Mouse (Mus musculus) ES-Bruce4 (cell line): ENCODE measurements around the gene Vangl1. TPM values are rescaled to one million over a fixed set of nuclear protein-coding genes. Genes with fewer than 3 reads are reported as not detected.
A peak's percentile ranks its signal among the peaks of the same experiment; 100 is the strongest.

ENCODE experiments used
- H3K27ac ChIP-seq: 2 replicates; pipeline ENCODE4 v1.5.1; 2012; ENCODE audit warnings: low read length, inconsistent platforms; ENCODE audit not compliant: insufficient read depth
- H3K27me3 ChIP-seq: 2 replicates; pipeline ENCODE4 v1.6.1; 2012; ENCODE audit warnings: mild to moderate bottlenecking, low read length, inconsistent platforms; ENCODE audit not compliant: control insufficient read depth, poor library complexity, insufficient read depth, severe bottlenecking
- H3K36me3 ChIP-seq: 2 replicates; pipeline ENCODE4 v1.6.1; 2012; ENCODE audit warnings: inconsistent platforms, mild to moderate bottlenecking, low read length, moderate library complexity; ENCODE audit not compliant: control insufficient read depth, poor library complexity, insufficient read depth, severe bottlenecking
- H3K4me1 ChIP-seq: one replicate; pipeline ENCODE4 v1.8.1; 2011; ENCODE audit warnings: low read length; ENCODE audit not compliant: control insufficient read depth, insufficient read depth
- H3K4me3 ChIP-seq: 2 replicates; pipeline ENCODE4 v1.5.1; 2011; ENCODE audit warnings: low read depth, mild to moderate bottlenecking, low read length
- H3K9ac ChIP-seq: 2 replicates; pipeline ENCODE4 v1.6.1; 2012; ENCODE audit warnings: low read depth, mild to moderate bottlenecking, inconsistent platforms; ENCODE audit not compliant: poor library complexity, severe bottlenecking
- H3K9me3 ChIP-seq: replicated peaks from 2 replicates; pipeline ENCODE4 v1.6.1; 2012; ENCODE audit warnings: mild to moderate bottlenecking, low read length, inconsistent platforms; ENCODE audit not compliant: control insufficient read depth, poor library complexity, insufficient read depth, severe bottlenecking
- CTCF ChIP-seq: IDR thresholded peaks from one replicate; pipeline ENCODE4 v1.8.1; 2011; ENCODE audit warnings: low read depth, low read length
- EP300 ChIP-seq: IDR thresholded peaks from 2 replicates; pipeline ENCODE4 v1.6.1; 2011; ENCODE audit warnings: low read depth, low read length; ENCODE audit not compliant: insufficient read depth
- POLR2A ChIP-seq: IDR thresholded peaks from one replicate; pipeline ENCODE4 v1.8.1; 2011; ENCODE audit warnings: low read length; ENCODE audit not compliant: insufficient read depth
- polyA plus RNA-seq: library from polyadenylated mRNA; stranded (reverse); fragments of >200 nt; gene quantifications from 2 replicates; pipeline ENCODE4 v1.2.4, GENCODE M21; 2011; ENCODE audit warnings: low read depth; ENCODE audit not compliant: missing spikeins, insufficient read depth, insufficient read length

Gene Vangl1
- polyA plus RNA-seq, 1 experiment = 85.8 TPM

DNA sequence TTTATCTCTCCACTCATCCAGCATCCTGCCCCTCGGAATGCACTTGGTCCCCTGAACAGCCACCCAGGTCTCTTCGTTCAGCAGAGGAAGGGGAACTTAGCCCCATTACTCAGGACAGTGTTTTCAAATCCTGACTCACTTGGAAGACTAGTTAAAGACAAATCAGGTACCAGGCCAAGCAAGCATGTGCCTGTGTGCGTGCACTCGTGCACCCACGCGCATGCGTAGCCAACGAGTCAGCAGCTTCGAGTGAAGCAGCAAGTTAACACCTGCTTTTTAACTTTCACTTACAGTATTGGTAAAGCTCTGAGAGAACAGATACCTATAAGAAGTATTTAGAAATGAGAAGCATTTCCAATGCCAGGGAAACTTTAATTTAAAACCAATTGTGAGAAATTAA is 8.3 kb downstream of the Vangl1 start:
- Histone ChIP-seq H3K27me3 (no peaks in the 10 kb centered on the region), H3K9ac (no peak overlapping the region), H3K4me1 (peaks cover 6% of the 10 kb centered on the region), H3K36me3 (peaks cover 10% of the 10 kb centered on the region), H3K4me3 (no peak overlapping the region), H3K27ac (no peak overlapping the region), H3K9me3 (peaks cover 13% of the 10 kb centered on the region)
- TF ChIP-seq POLR2A = no peak
- no peak for TF ChIP-seq EP300
- no peak for TF ChIP-seq CTCF

DNA sequence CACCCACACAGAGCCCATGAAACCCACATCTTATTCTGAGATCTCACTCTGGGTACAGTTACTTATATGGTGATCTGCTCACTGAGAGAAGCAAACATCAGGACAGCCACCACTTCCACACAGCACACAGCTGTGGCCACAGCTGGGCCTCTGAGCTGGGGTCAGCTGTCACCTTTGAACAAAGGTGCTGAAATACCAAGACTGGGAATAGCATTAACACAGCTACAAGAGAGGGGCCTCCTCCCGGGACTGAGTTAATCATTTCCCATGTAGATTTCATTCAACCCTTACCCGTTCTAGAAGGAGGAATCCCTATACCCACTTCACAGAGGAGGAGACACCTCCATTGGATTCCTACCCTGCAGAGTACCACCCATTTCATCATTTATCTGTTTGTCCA is 8.7 kb downstream of the Vangl1 start:
- TF ChIP-seq POLR2A (no peak), CTCF (no peak), EP300 (no peak)
- Histone ChIP-seq H3K4me1 (peaks cover 6% of the 10 kb centered on the region), H3K9me3 (peaks cover 15% of the 10 kb centered on the region), H3K9ac (no peak overlapping the region), H3K27me3 (no peaks in the 10 kb centered on the region), H3K4me3 (no peak overlapping the region), H3K36me3 (peaks cover 10% of the 10 kb centered on the region), H3K27ac (0 out of 2 replicates have a peak overlapping the region, but pooled peaks have one; percentile 11)

DNA sequence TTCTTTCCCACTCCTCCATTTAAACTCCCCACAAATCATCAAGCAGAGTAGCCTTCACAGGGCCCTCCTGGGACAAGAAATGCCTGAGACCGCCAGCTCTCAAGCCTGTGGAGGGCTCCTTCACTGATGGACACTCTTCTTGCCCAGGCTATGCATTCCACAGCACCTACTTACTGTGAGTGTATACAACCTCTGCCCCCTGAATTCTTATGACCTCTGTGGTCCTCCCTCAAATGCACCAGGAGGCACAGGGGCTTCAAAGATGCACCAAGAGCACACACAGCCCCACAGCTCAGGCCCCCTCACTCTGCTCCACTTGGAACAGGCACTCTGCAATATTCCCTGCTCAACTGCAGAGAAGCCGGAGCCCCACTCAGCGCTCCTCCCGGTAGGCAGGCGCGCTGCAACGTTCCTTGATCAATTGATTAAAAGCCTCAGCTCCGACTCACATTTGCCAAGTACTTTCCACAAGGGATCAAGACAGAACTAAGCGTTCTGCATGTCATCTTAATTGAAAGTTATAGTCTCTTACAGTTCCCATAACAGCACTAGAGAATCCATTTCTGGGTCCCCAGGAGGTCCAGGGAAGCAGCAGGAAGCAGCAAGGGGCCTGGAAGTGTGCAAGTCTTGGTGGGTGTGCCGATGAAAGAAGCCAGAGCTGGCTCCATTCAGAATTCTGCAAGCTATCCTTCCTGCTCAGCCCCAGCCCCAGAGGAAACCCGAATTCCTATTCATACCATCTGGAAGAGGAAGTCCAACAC is 10.0 kb downstream of the Vangl1 start:
- H3K4me3 ChIP-seq = peak overlapping the region; percentile 8
- H3K36me3 ChIP-seq = peaks cover 10% of the 10 kb centered on the region
- H3K27ac ChIP-seq = peak overlapping the region; percentile 74
- peak overlapping the region; percentile 17 for H3K9ac ChIP-seq
- no peak for TF ChIP-seq CTCF
- 0 out of 2 replicates have a peak, but pooled peaks have one; percentile 47 for TF ChIP-seq EP300
- H3K9me3 ChIP-seq = peaks cover 15% of the 10 kb centered on the region
- no peaks in the 10 kb centered on the region for H3K27me3 ChIP-seq
- no peaks in the 10 kb centered on the region for H3K4me1 ChIP-seq

DNA sequence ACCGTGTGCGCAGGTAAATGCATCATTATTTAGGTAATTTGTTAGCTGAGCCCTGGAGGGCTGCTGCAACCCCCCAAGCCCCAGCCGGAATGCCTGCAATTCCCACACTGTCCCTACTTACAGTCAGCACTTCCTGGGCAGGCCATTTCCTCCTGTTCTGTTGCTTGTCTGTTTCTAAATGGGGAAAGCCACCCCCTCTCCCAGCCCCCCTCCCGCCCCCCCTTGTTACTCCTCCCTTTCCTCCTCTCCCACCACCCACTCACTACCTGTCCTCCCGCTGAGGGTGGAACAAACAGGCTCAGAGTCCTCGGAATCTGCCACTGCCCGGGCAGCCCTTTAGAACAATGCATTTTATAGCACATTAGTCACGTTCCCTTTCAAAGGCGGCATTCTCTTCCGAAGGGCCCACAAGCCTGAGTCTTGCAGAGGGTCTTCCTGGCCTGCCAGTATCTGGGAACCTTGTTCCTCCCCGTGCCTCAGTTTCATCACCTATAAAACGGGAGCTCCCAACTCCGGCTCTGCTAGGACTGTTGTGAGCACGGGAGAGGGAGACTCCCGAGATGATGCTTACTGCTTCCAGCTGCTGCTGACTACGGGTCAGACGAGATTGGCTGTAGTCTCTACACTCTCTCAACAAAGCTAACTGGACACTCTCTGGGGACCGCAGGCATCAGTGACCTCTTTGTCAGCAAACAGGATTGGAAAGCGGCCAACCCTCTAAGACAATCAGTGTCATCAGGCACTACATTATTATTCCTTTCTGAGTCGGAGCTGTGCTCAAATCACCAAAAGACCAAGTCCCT is 10.8 kb downstream of the Vangl1 start:
- no peaks in the 10 kb centered on the region for H3K27me3 ChIP-seq
- TF ChIP-seq EP300 (peak; percentile 68; the same call in 1 of the 2 replicates), POLR2A (no peak), CTCF (no peak)
- no peaks in the 10 kb centered on the region for H3K4me1 ChIP-seq
- H3K4me3 ChIP-seq = peak overlapping the region; percentile 3
- peaks cover 10% of the 10 kb centered on the region for H3K36me3 ChIP-seq
- H3K9ac ChIP-seq = peak overlapping the region; percentile 17
- H3K9me3 ChIP-seq = peaks cover 15% of the 10 kb centered on the region
- peak overlapping the region; percentile 74 for H3K27ac ChIP-seq

DNA sequence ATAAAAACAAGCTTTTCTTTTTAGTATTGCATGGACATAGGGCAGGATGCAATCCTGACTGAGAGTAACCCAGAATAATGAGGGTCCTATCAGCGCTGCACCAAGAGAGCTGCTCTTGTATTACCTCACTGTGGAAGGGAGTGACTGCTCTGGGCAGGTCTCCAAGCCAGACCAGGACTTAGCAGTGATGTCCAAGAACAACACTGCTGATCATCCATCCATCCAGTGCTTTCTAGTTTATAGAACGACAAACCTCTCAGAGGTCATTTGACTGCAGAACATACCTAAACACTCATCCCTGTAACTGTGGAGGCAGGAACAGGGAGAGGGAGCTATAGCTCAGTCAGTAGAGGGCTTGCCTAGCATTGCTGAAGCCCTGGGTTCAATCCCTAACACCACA is 11.9 kb downstream of the Vangl1 start:
- H3K4me3 ChIP-seq = no peak overlapping the region
- H3K27me3 ChIP-seq = no peaks in the 10 kb centered on the region
- no peaks in the 10 kb centered on the region for H3K4me1 ChIP-seq
- H3K36me3 ChIP-seq = peaks cover 10% of the 10 kb centered on the region
- no peak for TF ChIP-seq POLR2A
- TF ChIP-seq CTCF = no peak
- TF ChIP-seq EP300 = no peak
- no peak overlapping the region for H3K9ac ChIP-seq
- H3K9me3 ChIP-seq = peaks cover 15% of the 10 kb centered on the region
- H3K27ac ChIP-seq = peak overlapping the region; percentile 29; the same call in 1 of the 2 replicates

DNA sequence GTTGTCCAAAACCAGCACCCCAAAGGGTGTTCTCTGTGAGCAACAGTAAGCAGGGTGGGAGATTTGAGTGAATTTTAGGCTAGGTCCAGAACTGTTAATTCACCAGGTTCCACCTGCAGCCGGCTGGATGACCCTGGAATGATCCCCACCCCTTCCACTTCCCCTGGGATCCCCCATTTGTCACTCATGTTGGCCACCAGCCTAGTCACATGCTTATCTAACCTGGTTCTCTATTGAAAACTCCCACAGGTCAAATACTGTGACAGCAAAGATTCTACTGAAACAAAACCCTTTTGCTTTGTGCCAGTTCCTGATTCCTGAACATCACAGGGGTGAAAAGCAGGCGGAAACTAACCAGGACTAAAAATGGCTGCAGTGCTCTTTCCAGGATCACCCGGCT is 12.9 kb downstream of the Vangl1 start:
- Histone ChIP-seq H3K27ac (peak overlapping the region; percentile 99), H3K4me3 (no peak overlapping the region), H3K27me3 (no peaks in the 10 kb centered on the region), H3K4me1 (no peaks in the 10 kb centered on the region), H3K9me3 (peaks cover 15% of the 10 kb centered on the region), H3K9ac (no peak overlapping the region), H3K36me3 (peaks cover 8% of the 10 kb centered on the region)
- TF ChIP-seq CTCF (no peak), EP300 (no peak), POLR2A (no peak)
